Mouse (Mus musculus): ENCODE data around the gene Ptprd.
A peak's percentile ranks its signal among the peaks of the same experiment; 100 is the strongest.

Ptprd gene

GRCm38 (mm10) chr4:76583025-76583424 is 1628.7 kb downstream of the Ptprd start:
- no peak for DNase-seq

- DNase-seq = no peak
Measured at GRCm38 (mm10) chr4:76566006-76566405, 1645.8 kb downstream of the Ptprd start.

GRCm38 (mm10) chr4:76541769-76542168 is 1670.0 kb downstream of the Ptprd start:
- no peak for DNase-seq

GRCm38 (mm10) chr4:76532926-76533325 is 1678.8 kb downstream of the Ptprd start:
- no peak for DNase-seq

GRCm38 (mm10) chr4:76525281-76525680 is 1686.5 kb downstream of the Ptprd start:
- peak; percentile 31 to 38 for DNase-seq

GRCm38 (mm10) chr4:76503279-76503601 is 1708.5 kb downstream of the Ptprd start:
- DNase-seq = peak in 1 of 2 experiments; percentile 4

GRCm38 (mm10) chr4:76502575-76503278 is 1709.0 kb downstream of the Ptprd start:
- DNase-seq = no peak

- peak in 1 of 2 experiments; percentile 3 for DNase-seq
Measured at GRCm38 (mm10) chr4:76485848-76486247, 1725.9 kb downstream of the Ptprd start.

- no peak for DNase-seq
Measured at GRCm38 (mm10) chr4:76468366-76469100, 1743.2 kb downstream of the Ptprd start.

- DNase-seq = no peak
Measured at GRCm38 (mm10) chr4:76464682-76465081, 1747.1 kb downstream of the Ptprd start.

GRCm38 (mm10) chr4:76461336-76461735 is 1750.4 kb downstream of the Ptprd start:
- no peak for DNase-seq

GRCm38 (mm10) chr4:76460556-76460955 is 1751.2 kb downstream of the Ptprd start:
- no peak for DNase-seq

- no peak for DNase-seq
Measured at GRCm38 (mm10) chr4:76459621-76460020, 1752.1 kb downstream of the Ptprd start.

GRCm38 (mm10) chr4:76452286-76452685 is 1759.5 kb downstream of the Ptprd start:
- no peak for DNase-seq

- DNase-seq = peak; percentile 51 to 55
Measured at GRCm38 (mm10) chr4:76451019-76451552, 1760.7 kb downstream of the Ptprd start.

- DNase-seq = peak; percentile 68 to 78
Measured at GRCm38 (mm10) chr4:76450351-76451018, 1761.3 kb downstream of the Ptprd start.

GRCm38 (mm10) chr4:76449466-76450350 is 1762.1 kb downstream of the Ptprd start:
- DNase-seq = peak; percentile 86 to 89

- DNase-seq = peak; percentile 41 to 53
Measured at GRCm38 (mm10) chr4:76448678-76449465, 1762.9 kb downstream of the Ptprd start.

GRCm38 (mm10) chr4:76447396-76447795 is 1764.4 kb downstream of the Ptprd start:
- DNase-seq = peak in 1 of 2 experiments; percentile 34

GRCm38 (mm10) chr4:76444778-76445177 is 1767.0 kb downstream of the Ptprd start:
- no peak for DNase-seq

GRCm38 (mm10) chr4:76443553-76443952 is 1768.2 kb downstream of the Ptprd start:
- DNase-seq = no peak

Data from cerebellum, adult 18-20 months (tissue).